Mouse (Mus musculus): Measurements from ENCODE around the gene Tmem164.
"Not testable (repeated sequence)": the region's sequence is repeated elsewhere in the genome, so short reads cannot be mapped to it uniquely, and the experiment has no call there.

Gene Tmem164

DNA sequence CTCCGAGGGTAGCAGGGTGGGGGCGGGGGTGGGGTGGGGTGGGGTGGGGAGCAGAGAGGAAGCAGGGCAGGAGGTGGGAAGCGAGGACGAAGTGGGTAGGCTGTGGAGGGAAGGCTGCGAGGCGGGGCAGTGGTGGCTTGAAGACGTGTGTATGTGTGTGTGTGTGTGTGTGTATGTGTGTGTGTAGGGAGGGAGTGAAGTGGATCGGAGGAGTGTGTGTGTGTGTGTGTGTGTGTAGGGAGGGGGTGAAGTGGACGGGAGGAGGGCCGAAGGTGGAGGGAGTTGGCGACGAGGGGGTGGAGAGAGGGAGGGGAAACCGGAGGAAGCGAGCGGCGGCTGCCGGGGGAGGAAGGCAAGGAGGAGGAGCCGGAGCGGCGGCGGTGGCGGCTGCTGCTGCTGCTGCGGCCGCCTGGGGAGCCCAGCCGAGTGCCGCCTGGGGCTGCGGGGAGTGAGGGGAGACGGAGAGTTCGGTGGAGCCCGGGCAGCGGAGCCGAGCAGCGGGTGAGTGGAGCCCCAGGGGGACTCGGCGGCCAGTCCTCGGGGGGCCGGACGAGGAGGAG is at the start of gene Tmem164:
Gene Tmem164 (plus strand): TSS at position 351 of the 560 bp plus-strand sequence.
- DNase-seq (ENCODE audit: low read depth, low spot score) = peak; percentile 76

DNA sequence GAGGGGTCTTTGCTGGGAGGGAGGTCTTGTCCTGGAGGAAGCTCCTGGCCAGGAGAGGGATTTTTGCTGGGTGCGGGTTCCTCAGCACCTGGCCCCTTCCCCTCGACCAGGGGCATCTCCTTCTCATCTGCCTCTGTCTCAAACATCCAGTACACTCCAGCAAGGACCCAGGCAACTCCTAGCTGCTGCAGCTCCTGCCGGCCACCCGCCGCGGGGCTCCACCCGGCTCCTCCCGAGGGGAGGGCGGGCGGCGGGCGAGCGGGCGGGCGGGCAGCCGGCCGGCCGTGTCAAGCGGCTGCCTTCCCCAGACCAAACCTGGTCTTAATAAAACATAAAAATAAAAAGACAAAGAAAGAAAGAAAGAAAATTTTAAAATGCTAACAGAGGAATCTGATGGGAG is 48.2 kb upstream of the Tmem164 start:
- not testable (repeated sequence) for DNase-seq (ENCODE audit: low read depth, low spot score)

DNA sequence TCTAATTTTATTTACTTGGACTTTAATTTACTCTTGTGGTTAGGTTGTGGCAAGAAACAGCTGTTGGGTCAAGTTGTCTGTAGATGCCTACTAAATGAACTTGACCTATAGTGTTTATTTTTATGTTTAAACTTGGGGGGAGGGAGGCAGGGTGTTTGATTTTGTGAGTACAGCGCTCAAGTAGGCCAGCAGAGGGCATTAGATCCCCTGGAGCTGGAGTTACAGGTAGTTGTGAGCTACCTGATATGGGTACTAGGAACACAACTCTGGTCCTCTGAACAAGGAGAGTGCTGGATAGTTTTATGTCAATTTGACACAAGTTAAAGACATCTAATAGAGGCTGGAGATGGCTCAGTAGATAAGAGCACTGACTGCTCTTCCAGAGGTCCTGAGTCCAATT is 34.0 kb upstream of the Tmem164 start:
- no peak for DNase-seq (ENCODE audit: low read depth, low spot score)

- DNase-seq (ENCODE audit: low read depth, low spot score) = no peak
These were observed 31.0 kb upstream of the Tmem164 start for GRCm38 (mm10) chrX:142650117-142650764.

DNA sequence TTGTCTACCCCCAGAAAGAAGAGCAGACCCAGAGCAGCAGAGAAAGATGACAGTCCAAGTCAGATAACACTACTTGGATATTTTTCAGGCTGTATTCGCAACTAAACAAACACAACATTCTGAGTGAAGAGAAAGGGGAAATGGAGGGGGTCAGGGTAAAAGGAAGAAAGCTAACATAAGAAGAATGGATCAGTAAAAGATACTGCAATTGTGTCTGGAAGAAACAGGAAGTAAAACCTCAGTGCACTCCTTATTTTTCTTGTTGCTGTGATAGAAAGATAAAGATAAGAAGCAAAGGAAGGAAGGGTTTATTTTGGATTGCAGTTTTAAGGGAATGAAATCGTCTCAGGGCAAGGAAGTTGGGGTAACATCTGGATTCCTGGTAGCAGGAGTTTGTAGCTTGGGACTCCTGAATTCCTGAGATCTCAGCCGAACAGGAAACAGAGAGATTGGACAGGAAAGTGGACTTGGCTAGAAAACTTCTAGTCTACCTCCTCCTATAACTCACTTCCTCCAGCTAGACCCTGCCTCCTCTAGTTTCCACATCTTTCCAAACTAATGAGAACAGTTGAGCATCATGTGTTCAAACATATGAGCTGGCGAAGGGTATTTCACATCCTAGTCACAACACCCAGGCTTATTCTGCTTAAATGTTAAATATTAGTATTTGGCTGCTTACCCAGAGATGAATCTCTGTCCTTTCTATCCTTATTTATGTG is 16.3 kb upstream of the Tmem164 start:
- DNase-seq (ENCODE audit: low read depth, low spot score) = no peak

GRCm38 (mm10) chrX:142665423-142665805 is 15.8 kb upstream of the Tmem164 start:
- no peak for DNase-seq (ENCODE audit: low read depth, low spot score)

GRCm38 (mm10) chrX:142669312-142670091 is 11.7 kb upstream of the Tmem164 start:
- DNase-seq (ENCODE audit: low read depth, low spot score) = no peak

GRCm38 (mm10) chrX:142670121-142670520 is 11.1 kb upstream of the Tmem164 start:
- DNase-seq (ENCODE audit: low read depth, low spot score) = no peak

DNA sequence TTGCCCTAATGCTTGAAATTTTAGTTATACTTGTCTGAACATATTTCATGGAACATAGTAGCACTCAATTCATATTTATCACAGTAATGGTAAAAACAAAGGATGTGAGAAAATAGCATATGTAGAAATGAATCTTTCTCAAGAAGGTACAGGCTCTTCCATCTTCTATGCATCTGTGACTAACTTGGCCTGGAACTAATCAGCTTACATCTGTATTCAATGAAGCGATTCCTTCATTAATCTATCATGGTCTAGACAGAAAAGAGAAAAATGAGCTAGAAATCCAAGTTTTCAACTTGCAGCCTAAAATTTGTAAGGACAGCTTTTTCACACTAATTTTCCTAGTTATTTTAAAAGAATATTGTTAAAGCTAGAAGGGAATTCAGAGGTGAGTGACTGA is 10.1 kb upstream of the Tmem164 start:
- DNase-seq (ENCODE audit: low read depth, low spot score) = no peak

GRCm38 (mm10) chrX:142672701-142673100 is 8.5 kb upstream of the Tmem164 start:
- no peak for DNase-seq (ENCODE audit: low read depth, low spot score)

- no peak for DNase-seq (ENCODE audit: low read depth, low spot score)
These were observed 4.0 kb upstream of the Tmem164 start for GRCm38 (mm10) chrX:142677193-142677592.

- no peak for DNase-seq (ENCODE audit: low read depth, low spot score)
These were observed 2.4 kb upstream of the Tmem164 start for GRCm38 (mm10) chrX:142678499-142679474.

- no peak for DNase-seq (ENCODE audit: low read depth, low spot score)
These were observed 1.5 kb upstream of the Tmem164 start for GRCm38 (mm10) chrX:142679502-142680250.

GRCm38 (mm10) chrX:142680391-142681055 is 683 bp upstream of the Tmem164 start:
- DNase-seq (ENCODE audit: low read depth, low spot score) = peak; percentile 58

GRCm38 (mm10) chrX:142681616-142682141 is 473 bp downstream of the Tmem164 start:
- DNase-seq (ENCODE audit: low read depth, low spot score) = no peak

DNA sequence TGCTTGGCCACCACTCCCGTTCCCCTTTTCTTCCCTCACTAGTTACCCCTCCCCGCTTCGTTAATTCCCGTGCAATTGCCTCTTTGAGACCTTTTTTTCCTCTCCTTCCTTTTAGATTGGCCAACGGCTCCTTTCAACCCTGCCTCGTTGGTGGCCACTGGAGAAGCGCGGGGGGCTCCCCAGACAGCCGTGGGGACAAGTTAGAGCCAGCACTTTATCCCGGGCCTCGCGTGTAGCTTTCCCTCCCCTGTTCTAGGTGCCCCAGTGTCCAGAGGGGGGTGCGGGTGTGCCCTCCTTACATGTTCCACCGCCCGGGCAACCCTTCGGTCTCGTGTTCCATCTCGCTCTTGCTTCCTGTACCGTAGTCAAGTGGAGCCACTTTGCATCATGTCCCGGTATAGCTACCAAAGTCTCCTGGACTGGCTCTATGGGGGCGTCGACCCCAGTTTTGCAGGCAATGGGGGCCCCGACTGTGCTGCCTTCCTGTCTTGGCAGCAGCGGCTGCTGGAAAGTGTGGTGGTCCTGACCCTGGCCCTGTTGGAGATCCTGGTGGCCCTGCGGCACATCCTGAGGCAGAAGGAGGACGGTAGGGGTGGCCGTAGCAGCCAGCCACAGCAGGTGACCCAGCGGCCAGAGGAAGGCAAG is 1.1 kb downstream of the Tmem164 start:
- no peak for DNase-seq (ENCODE audit: low read depth, low spot score)

DNA sequence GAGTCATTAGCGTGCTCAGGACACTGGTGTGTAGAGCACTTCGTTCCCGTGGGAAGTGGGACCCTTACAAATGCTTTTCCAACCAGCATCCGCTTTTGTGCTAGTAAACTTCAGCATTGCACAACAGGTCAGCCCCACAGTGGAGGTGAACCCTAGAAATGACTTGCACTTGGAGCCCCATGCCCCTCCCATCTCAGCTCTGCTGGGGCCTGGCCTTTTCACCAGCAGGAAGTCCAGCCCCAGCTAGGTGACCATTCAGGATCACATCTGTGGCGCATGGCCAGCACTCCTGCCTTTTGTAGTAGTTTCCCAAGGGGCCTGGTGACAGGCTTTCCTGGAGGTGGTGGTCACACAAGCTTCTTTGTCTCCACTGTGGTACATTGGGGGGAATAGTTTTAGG is 1.8 kb downstream of the Tmem164 start:
- DNase-seq (ENCODE audit: low read depth, low spot score) = no peak

GRCm38 (mm10) chrX:142684674-142685073 is 3.5 kb downstream of the Tmem164 start:
- DNase-seq (ENCODE audit: low read depth, low spot score) = no peak

DNA sequence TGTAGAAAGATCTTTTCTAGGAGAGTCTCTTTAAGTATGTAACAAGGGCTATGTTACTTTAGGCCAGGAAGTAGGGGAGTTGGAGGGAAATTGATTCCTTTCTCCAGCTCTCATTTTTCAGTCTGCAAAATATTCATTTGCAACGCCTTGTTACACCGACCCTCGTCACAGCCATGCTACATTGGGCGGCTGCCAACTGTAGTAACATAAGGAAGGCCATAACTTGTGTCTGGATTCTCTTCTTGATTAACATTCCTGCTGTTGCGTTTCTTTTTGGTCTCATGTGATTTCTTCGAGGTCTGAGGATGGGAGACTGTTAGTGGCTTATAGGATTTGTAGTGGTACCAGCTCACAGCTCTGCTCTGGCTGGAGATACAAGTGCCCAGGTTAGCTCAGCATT is 4.5 kb downstream of the Tmem164 start:
- DNase-seq (ENCODE audit: low read depth, low spot score) = no peak
